Mouse (Mus musculus): Measurements from ENCODE around the gene Ccdc77. TPM values are rescaled to one million over a fixed set of nuclear protein-coding genes. Genes with fewer than 3 reads are reported as not detected.

Ccdc77 gene
- polyA plus RNA-seq, 1 experiment from 2014 or later, result 20.5 TPM

GRCm38 (mm10) chr6:120275301-120275700 lies 88.9 kb downstream of the Ccdc77 start:
- Histone ChIP-seq H3K27me3 (replicated peaks) (peaks cover 31% of the 10 kb centered on the region; the same call in 1 of the 2 replicates), H3K4me2 (no peak overlapping the region), H3K27ac (no peak overlapping the region), H3K4me1 (no peaks in the 10 kb centered on the region), H3K4me3 (no peak overlapping the region), H3K36me3 (no peaks in the 10 kb centered on the region), H3K9me3 (replicated peaks) (no peaks in the 10 kb centered on the region), H3K9ac (no peak overlapping the region)
- WGBS (ENCODE audit: insufficient replicate concordance), result 36% methylated on average over 6 of the region's 6 CpGs
- no peak for ATAC-seq

- no peak overlapping the region for H3K9ac ChIP-seq
- H3K36me3 ChIP-seq, result no peaks in the 10 kb centered on the region
- no peak overlapping the region for H3K27ac ChIP-seq
- peaks cover 31% of the 10 kb centered on the region; the same call in 1 of the 2 replicates for H3K27me3 ChIP-seq (replicated peaks)
- H3K4me2 ChIP-seq, result no peak overlapping the region
- ATAC-seq, result no peak
- no peaks in the 10 kb centered on the region for H3K4me1 ChIP-seq
- no peaks in the 10 kb centered on the region for H3K9me3 ChIP-seq (replicated peaks)
- no peak overlapping the region for H3K4me3 ChIP-seq
- WGBS (ENCODE audit: insufficient replicate concordance), result 45% methylated on average over 4 of the region's 4 CpGs
Observed at GRCm38 (mm10) chr6:120274887-120275286, 89.3 kb downstream of the Ccdc77 start.

Other genes with a start within 250 kb of the Ccdc77 start
- not detected in 2 replicates for gene D330020A13Rik, start 70.0 kb downstream of the Ccdc77 start, polyA plus RNA-seq (2016; fragmentation: Nextera tagmentation; extraction: Ambion mirVana)
- 0.23 and 0.25 TPM in 2 replicates for gene B4galnt3, start 69.8 kb downstream of the Ccdc77 start, polyA plus RNA-seq (2016; fragmentation: Nextera tagmentation; extraction: Ambion mirVana)
- gene Kdm5a, start 250 bp downstream of the Ccdc77 start, polyA plus RNA-seq (2016; fragmentation: Nextera tagmentation; extraction: Ambion mirVana), result 33.6 and 34.8 TPM in 2 replicates
- 13.3 and 14.8 TPM in 2 replicates for gene Il17ra, start 98.9 kb upstream of the Ccdc77 start, polyA plus RNA-seq (2016; fragmentation: Nextera tagmentation; extraction: Ambion mirVana)
- gene Tmem121b, start 129.4 kb upstream of the Ccdc77 start, polyA plus RNA-seq (2016; fragmentation: Nextera tagmentation; extraction: Ambion mirVana), result 0.02 TPM in 1 of 2 replicates, not detected in the other
- gene Hdhd5, start 166.9 kb upstream of the Ccdc77 start, polyA plus RNA-seq (2016; fragmentation: Nextera tagmentation; extraction: Ambion mirVana), result 15.6 and 16.0 TPM in 2 replicates